Mouse (Mus musculus) ES-Bruce4 (cell line): ENCODE results near the gene Map2k1.

Source experiments
- CTCF ChIP-seq: IDR thresholded peaks from one replicate; pipeline ENCODE4 v1.8.1; 2011; ENCODE audit warnings: low read depth, low read length
- EP300 ChIP-seq: IDR thresholded peaks from 2 replicates; pipeline ENCODE4 v1.6.1; 2011; ENCODE audit warnings: low read depth, low read length; ENCODE audit not compliant: insufficient read depth
- POLR2A ChIP-seq: IDR thresholded peaks from one replicate; pipeline ENCODE4 v1.8.1; 2011; ENCODE audit warnings: low read length; ENCODE audit not compliant: insufficient read depth

DNA sequence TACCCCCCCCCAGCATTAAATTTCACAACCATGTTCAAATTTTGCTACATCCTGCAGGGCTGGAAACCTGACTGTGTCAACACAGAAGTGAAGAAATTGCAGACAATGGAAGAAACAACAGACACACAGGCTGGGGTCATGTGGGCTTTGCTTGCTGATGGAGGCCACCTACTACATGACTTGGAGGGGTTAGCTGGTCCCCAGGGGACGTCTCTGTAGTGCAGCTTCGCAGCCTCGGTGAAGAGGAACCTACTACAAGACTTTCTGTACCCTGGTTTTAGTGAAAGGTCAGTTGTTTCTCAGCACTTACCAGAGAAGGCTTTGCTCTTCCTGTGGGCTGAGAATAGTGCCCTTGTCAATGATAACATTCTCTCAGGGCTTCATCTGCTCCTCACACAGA is 17.8 kb upstream of the Map2k1 start:
- TF ChIP-seq EP300 (no peak), CTCF (no peak), POLR2A (no peak)
